ENCODE assay signal across 10 mouse cellular contexts in the genomic region with DNA sequence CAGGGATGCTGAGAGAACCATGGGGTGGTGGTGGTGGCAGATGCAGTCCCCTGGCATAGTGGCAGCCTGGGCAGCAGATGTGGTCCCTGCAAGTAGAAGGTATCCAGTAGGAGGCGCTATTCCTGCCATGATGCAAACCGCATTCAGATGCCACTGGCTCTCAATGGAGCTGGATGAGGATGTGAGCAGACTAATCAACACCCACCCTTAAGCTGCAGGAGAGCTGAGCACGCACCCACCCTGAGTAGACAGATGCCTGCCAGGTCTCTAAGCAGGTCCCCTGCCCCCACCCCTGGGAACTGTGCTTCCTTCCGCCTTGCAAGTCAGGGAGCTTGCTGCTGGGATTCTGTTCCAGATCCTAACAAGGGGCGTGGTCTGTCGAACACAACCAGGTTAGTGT. TPM values are rescaled to one million over a fixed set of nuclear protein-coding genes. Genes with fewer than 3 reads are reported as not detected.
DNase-seq lines count a peak whose midpoint lies in the region; ATAC-seq lines count a peak whose summit lies in the region.
"Had no signal": no experiment of that assay in that cellular context is flagged by ENCODE, and none has a peak within 500 bp of the region (broad histone marks: within the 10 kb centered on the region; RNA-seq: fewer than 3 reads in every experiment).

No protein-coding gene starts in this region.

- ATAC-seq in heart, embryonic 16.5 days (replicated peaks; ENCODE audit: extremely low read depth, insufficient read depth, low FRiP score) = 0 out of 2 replicates have a peak, but pooled peaks have one; percentile 28
- ATAC-seq in kidney, embryonic 15.5 days (replicated peaks; ENCODE audit: low FRiP score) = no peak

- no peaks in the 10 kb centered on the region for H3K4me1 ChIP-seq in heart, embryonic 16.5 days (ENCODE audit: control insufficient read depth, insufficient read depth, low read length)
- peaks cover 38% of the 10 kb centered on the region for H3K4me1 ChIP-seq in kidney, embryonic 15.5 days
- H3K4me1 ChIP-seq: heart, embryonic 13.5 days had no signal

- H3K27ac ChIP-seq in heart, embryonic 16.5 days (ENCODE audit: low read length) = no peak overlapping the region
- H3K27ac ChIP-seq in kidney, embryonic 15.5 days = peak overlapping the region; percentile 89
- H3K27ac ChIP-seq: heart, embryonic 13.5 days had no signal

- H3K9me3 ChIP-seq in heart, embryonic 16.5 days (replicated peaks; ENCODE audit: control insufficient read depth, low read length) = no peaks in the 10 kb centered on the region
- H3K9me3 ChIP-seq in kidney, embryonic 15.5 days (replicated peaks) = no peaks in the 10 kb centered on the region

- H3K36me3 ChIP-seq in heart, embryonic 16.5 days (ENCODE audit: control insufficient read depth, insufficient read depth) = no peaks in the 10 kb centered on the region
- no peaks in the 10 kb centered on the region for H3K36me3 ChIP-seq in kidney, embryonic 15.5 days
- H3K36me3 ChIP-seq: heart, embryonic 13.5 days had no signal

- H3K4me3 ChIP-seq in heart, embryonic 16.5 days (ENCODE audit: low read length) = no peak overlapping the region
- no peak overlapping the region for H3K4me3 ChIP-seq in kidney, embryonic 15.5 days (replicated peaks)
- H3K4me3 ChIP-seq: heart, embryonic 13.5 days had no signal

- H3K27me3 ChIP-seq in heart, embryonic 16.5 days (ENCODE audit: control insufficient read depth, insufficient read depth, low read length) = no peaks in the 10 kb centered on the region
- H3K27me3 ChIP-seq in kidney, embryonic 15.5 days = no peaks in the 10 kb centered on the region
- H3K27me3 ChIP-seq: heart, embryonic 13.5 days had no signal

- DNase-seq in heart, adult 11 months = no peak
- DNase-seq in thymus, postnatal 4 days = peak; percentile 36
- no peak for DNase-seq in thymus, adult 18-20 months
- no peak for DNase-seq in right cerebral cortex, adult 2 months (ENCODE audit: low spot score in 2 of 2)
- no peak for DNase-seq in adrenal gland, adult 8-10 months
- no peak for DNase-seq in cerebellum, adult 9-10 months
- DNase-seq: right cerebral cortex, postnatal 25 days had no signal

- H3K4me2 ChIP-seq in heart, embryonic 16.5 days (ENCODE audit: low read depth, low read length) = no peak overlapping the region
- H3K4me2 ChIP-seq in kidney, embryonic 15.5 days = no peak overlapping the region
- H3K4me2 ChIP-seq: heart, embryonic 13.5 days had no signal

- H3K9ac ChIP-seq in heart, embryonic 16.5 days (ENCODE audit: low read length) = no peak overlapping the region
- H3K9ac ChIP-seq in kidney, embryonic 15.5 days = no peak overlapping the region
- H3K9ac ChIP-seq: heart, embryonic 13.5 days had no signal

- 48% methylated on average over 6 of the region's 6 CpGs for WGBS in heart, embryonic 16.5 days
- WGBS in kidney, embryonic 15.5 days = 43% methylated on average over 6 of the region's 6 CpGs

RNA-seq across cellular contexts. Expression of a gene that starts 53.6 kb away (rescaled TPM):
- polyA plus RNA-seq in heart, embryonic 16.5 days (2015; fragmentation: Nextera tagmentation; extraction: Ambion mirVana) = 0.64 and 1.1 TPM in 2 replicates
- 2.5 and 2.6 TPM in 2 replicates for polyA plus RNA-seq in kidney, embryonic 15.5 days (2015; fragmentation: Nextera tagmentation; extraction: Ambion mirVana)
- 1 to 10 TPM; 1.4 to 3.1 (median 2.2) TPM for total RNA-seq in adrenal gland, adult 8-10 months (2022)
